Mouse (Mus musculus) ES-E14 (cell line): ENCODE measurements around the gene Hoxd12. TPM values are rescaled to one million over a fixed set of nuclear protein-coding genes. Genes with fewer than 3 reads are reported as not detected.

Experiments
- DNase-seq: peaks from one replicate; pipeline ENCODE4 v3.0.0-alpha.2; 2013; ENCODE audit warnings: low read depth, low spot score
- H3K27ac ChIP-seq: 2 replicates; pipeline ENCODE4 v1.5.1; 2012; ENCODE audit warnings: low read depth, mild to moderate bottlenecking, low read length, moderate library complexity, mixed read lengths; ENCODE audit not compliant: poor library complexity, insufficient read depth, severe bottlenecking
- H3K36me3 ChIP-seq: 2 replicates; pipeline ENCODE4 v1.6.1; 2012; ENCODE audit warnings: mild to moderate bottlenecking, low read length, moderate library complexity, mixed read lengths; ENCODE audit not compliant: control insufficient read depth, poor library complexity, insufficient read depth, severe bottlenecking
- H3K4me1 ChIP-seq, 2 experiments: fragments of 150-350 bp in 1 of 2; sonication (generic) in 1 of 2; 2 replicates each; pipeline ENCODE4 v1.6.1; 2012; ENCODE audit warnings: low read length in 2 of 2, mild to moderate bottlenecking in 1 of 2, mixed read lengths in 1 of 2; ENCODE audit not compliant: control insufficient read depth in 2 of 2, insufficient read depth in 2 of 2, poor library complexity in 1 of 2
- H3K4me3 ChIP-seq, 2 experiments: fragments of 150-350 bp in 1 of 2; sonication (generic) in 1 of 2; 2 replicates each; pipeline ENCODE4 v1.5.1; 2012; ENCODE audit warnings: low read length in 2 of 2, low read depth in 1 of 2, mild to moderate bottlenecking in 1 of 2, mixed read lengths in 1 of 2; ENCODE audit not compliant: insufficient read depth in 1 of 2, poor library complexity in 1 of 2, severe bottlenecking in 1 of 2
- H3K9ac ChIP-seq: 2 replicates; pipeline ENCODE4 v1.6.1; 2012; ENCODE audit warnings: low read depth, mild to moderate bottlenecking, low read length, mixed read lengths; ENCODE audit not compliant: poor library complexity, insufficient read depth, severe bottlenecking
- H3K9me3 ChIP-seq: fragments of 150-350 bp; sonication (generic); 2 replicates; pipeline ENCODE4 v1.6.1; 2012; ENCODE audit warnings: low read depth, mild to moderate bottlenecking, low read length; ENCODE audit not compliant: control insufficient read depth, insufficient read depth
- CHD2 ChIP-seq: IDR thresholded peaks from 2 replicates; pipeline ENCODE4 v1.6.1; 2014; ENCODE audit warnings: mild to moderate bottlenecking, low read depth, low read length, inconsistent platforms
- HCFC1 ChIP-seq: IDR thresholded peaks from 2 replicates; pipeline ENCODE4 v1.6.1; 2012; ENCODE audit warnings: low read length, inconsistent platforms, borderline replicate concordance; ENCODE audit not compliant: insufficient read depth
- MAFK ChIP-seq: IDR thresholded peaks from 2 replicates; pipeline ENCODE4 v1.6.1; 2014; ENCODE audit warnings: mild to moderate bottlenecking, low read depth, low read length, inconsistent platforms; ENCODE audit not compliant: insufficient read depth
- ZC3H11A ChIP-seq: IDR thresholded peaks from 2 replicates; pipeline ENCODE4 v1.6.1; 2012; ENCODE audit warnings: low read depth, mild to moderate bottlenecking, inconsistent platforms, low read length, borderline replicate concordance
- ZNF384 ChIP-seq: IDR thresholded peaks from 2 replicates; pipeline ENCODE4 v1.6.1; 2012; ENCODE audit warnings: low read depth, low read length, inconsistent platforms
- in situ Hi-C, 2 experiments: fragments of 600-800 bp; cut with MboI; formaldehyde crosslinking; loops; one replicate each; pipeline ENCODE4 v1.15.1; 2025; ENCODE audit warnings: low sequenced_read_pairs in 2 of 2, inconsistent platforms in 1 of 2; ENCODE audit not compliant: unreplicated experiment in 2 of 2
- total RNA-seq: library from RNA; depleted of rRNA; stranded (reverse); fragments of 300-350 nt; gene quantifications from 2 replicates; pipeline ENCODE4 v1.2.3, GENCODE M21; 2012

Hoxd12 gene
- total RNA-seq, 1 experiment: not detected

- peaks cover 0 to 2% of the 10 kb centered on the region in 2 experiments; a peak in 1 of 4 replicates for H3K4me1 ChIP-seq
- in situ Hi-C loops: loop anchor here (10.0 to 25.0 kb wide), 3 partner anchors 599 to 1387 kb away; partner anchors contain the start of gene Sp9 (in 1 of the 2)
- TF ChIP-seq CHD2 (no peak), ZC3H11A (peak; percentile 35; the same call in 1 of the 2 replicates)
- no peaks in the 10 kb centered on the region for H3K36me3 ChIP-seq
- H3K27ac ChIP-seq: no peak overlapping the region
- H3K4me3 ChIP-seq: 0 out of 4 replicates have a peak overlapping the region, but pooled peaks of 1 of the 2 experiments have one; percentile 25
- DNase-seq: no peak
- H3K9ac ChIP-seq: no peak overlapping the region
- no peaks in the 10 kb centered on the region for H3K9me3 ChIP-seq
These were observed 13.1 kb upstream of the Hoxd12 start for GRCm38 (mm10) chr2:74661685-74662084.

- H3K4me3 ChIP-seq: no peak overlapping the region
These were observed 11.4 kb upstream of the Hoxd12 start for GRCm38 (mm10) chr2:74663291-74663925.

GRCm38 (mm10) chr2:74666411-74666810 lies 8.4 kb upstream of the Hoxd12 start:
- DNase-seq: no peak
- no peaks in the 10 kb centered on the region for H3K36me3 ChIP-seq
- no peaks in the 10 kb centered on the region for H3K9me3 ChIP-seq
- no peak overlapping the region for H3K27ac ChIP-seq
- H3K9ac ChIP-seq: no peak overlapping the region
- TF ChIP-seq ZC3H11A: no peak
- in situ Hi-C loops: loop anchor here (10.0 to 25.0 kb wide), 3 partner anchors 604 to 1392 kb away; partner anchors contain the start of gene Sp9 (in 1 of the 2)
- no peak overlapping the region for H3K4me3 ChIP-seq
- H3K4me1 ChIP-seq: peaks cover 0 to 3% of the 10 kb centered on the region in 2 experiments; a peak in 1 of 4 replicates

More at GRCm38 (mm10) chr2:74663291-74663925, 11.4 kb upstream of the Hoxd12 start:
- TF ChIP-seq ZC3H11A: no peak
- no peak for TF ChIP-seq HCFC1
- TF ChIP-seq MAFK: no peak
- no peak for TF ChIP-seq ZNF384
- no peak for TF ChIP-seq CHD2
- Histone ChIP-seq H3K27ac (no peak overlapping the region), H3K9ac (no peak overlapping the region), H3K36me3 (no peaks in the 10 kb centered on the region), H3K4me1 (peaks cover 0 to 2% of the 10 kb centered on the region in 2 experiments; a peak in 1 of 4 replicates), H3K9me3 (no peaks in the 10 kb centered on the region)
- in situ Hi-C loops: loop anchor here (10.0 to 25.0 kb wide), 3 partner anchors 601 to 1389 kb away; partner anchors contain the start of gene Sp9 (in 1 of the 2)
- no peak for DNase-seq

- no peak for TF ChIP-seq ZC3H11A
- TF ChIP-seq HCFC1: no peak
- TF ChIP-seq MAFK: no peak
- TF ChIP-seq ZNF384: no peak
- TF ChIP-seq CHD2: no peak
- Histone ChIP-seq H3K36me3 (no peaks in the 10 kb centered on the region), H3K4me3 (0 out of 4 replicates have a peak overlapping the region, but pooled peaks of 1 of the 2 experiments have one; percentile 10), H3K4me1 (peaks cover 0 to 3% of the 10 kb centered on the region in 2 experiments; a peak in 1 of 4 replicates), H3K27ac (no peak overlapping the region), H3K9ac (no peak overlapping the region), H3K9me3 (no peaks in the 10 kb centered on the region)
- no peak for DNase-seq
- in situ Hi-C loops: loop anchor here (10.0 to 25.0 kb wide), 3 partner anchors 605 to 1393 kb away; partner anchors contain the start of gene Sp9 (in 1 of the 2)
These were observed 7.5 kb upstream of the Hoxd12 start for GRCm38 (mm10) chr2:74667191-74667841.
